ENCODE assay signal across 31 mouse cellular contexts in the genomic region with DNA sequence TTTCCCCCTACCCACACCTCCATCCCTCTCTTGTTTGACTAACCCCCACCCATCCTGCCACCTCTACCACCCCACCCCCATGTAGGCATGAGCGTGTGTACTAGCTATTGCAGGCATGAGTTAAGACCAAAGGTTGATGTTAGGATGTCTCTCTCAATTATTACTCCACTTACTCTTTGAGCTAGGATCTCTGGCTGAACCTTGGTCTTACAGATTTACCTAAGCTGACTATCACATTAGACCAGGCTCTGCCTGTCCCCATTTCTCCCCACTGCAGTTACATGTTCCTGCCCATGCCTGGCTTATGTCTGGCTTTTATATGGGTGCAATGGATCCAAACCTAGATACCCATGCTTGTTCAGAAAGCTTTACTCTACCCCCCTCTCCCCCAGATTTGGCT. TPM values are rescaled to one million over a fixed set of nuclear protein-coding genes. Genes with fewer than 3 reads are reported as not detected.
DNase-seq lines count a peak whose midpoint lies in the region; ATAC-seq and TF ChIP-seq lines count a peak whose summit lies in the region.
"Had no signal": no experiment of that assay in that cellular context is flagged by ENCODE, and none has a peak within 500 bp of the region (broad histone marks: within the 10 kb centered on the region; RNA-seq: fewer than 3 reads in every experiment).

No protein-coding gene starts in this region.

- no peak for TF ChIP-seq CTCF in liver, embryonic 14.5 days (IDR thresholded peaks at IDR 0.05; ENCODE audit: low read depth)
- no peak for TF ChIP-seq CTCF in midbrain, postnatal 0 days (IDR thresholded peaks at IDR 0.05)

- 0 out of 2 replicates have a peak, but pooled peaks have one; percentile 35 for ATAC-seq in liver, embryonic 14.5 days (ENCODE audit: insufficient read depth)
- ATAC-seq in liver, embryonic 12.5 days, result no peak
- ATAC-seq in midbrain, postnatal 0 days (ENCODE audit: low FRiP score), result no peak
- ATAC-seq: activated CD4-positive, CD25-positive, alpha-beta regulatory T cell, adult 4 months; forebrain, embryonic 13.5 days; forebrain, embryonic 16.5 days had no signal

- no peak overlapping the region for H3K4me2 ChIP-seq in liver, embryonic 14.5 days (ENCODE audit: low read depth)
- no peak overlapping the region for H3K4me2 ChIP-seq in liver, embryonic 12.5 days
- no peak overlapping the region for H3K4me2 ChIP-seq in midbrain, postnatal 0 days (ENCODE audit: low read depth, low read length, poor library complexity, severe bottlenecking)
- H3K4me2 ChIP-seq: forebrain, embryonic 13.5 days; heart, embryonic 12.5 days; heart, embryonic 15.5 days; hindbrain, embryonic 14.5 days had no signal

- peak; percentile 58 for DNase-seq in heart, adult 11 months
- no peak for DNase-seq in heart, adult 8-10 months (ENCODE audit: low spot score)
- DNase-seq in kidney, postnatal 36 days, result peak; percentile 27 to 36
- DNase-seq in kidney, postnatal 10 days, result no peak
- DNase-seq in liver, embryonic 14.5 days (ENCODE audit: low read depth in 3 of 3, low spot score in 3 of 3), result no peak
- DNase-seq in midbrain, postnatal 0 days (ENCODE audit: low spot score), result no peak
- DNase-seq in cerebellum, adult 8-10 months, result no peak
- DNase-seq: adrenal gland, adult 8-10 months; adrenal gland, postnatal 25 days; cerebellum, adult 11-12 months; cerebellum, adult 9-10 months; cerebellum, postnatal 14 days; gastrocnemius, postnatal 10 days; gastrocnemius, postnatal 36 days; heart, postnatal 10 days; heart, postnatal 36 days had no signal

- no peaks in the 10 kb centered on the region for H3K36me3 ChIP-seq in liver, embryonic 14.5 days (replicated peaks; ENCODE audit: control insufficient read depth, insufficient read depth, low read depth)
- H3K36me3 ChIP-seq in liver, embryonic 12.5 days, result no peaks in the 10 kb centered on the region
- no peaks in the 10 kb centered on the region for H3K36me3 ChIP-seq in midbrain, postnatal 0 days (ENCODE audit: insufficient read depth, low read length)
- H3K36me3 ChIP-seq: forebrain, embryonic 10.5 days; heart, embryonic 12.5 days; heart, embryonic 15.5 days; hindbrain, embryonic 10.5 days had no signal

- H3K27me3 ChIP-seq in liver, embryonic 14.5 days (ENCODE audit: control insufficient read depth, insufficient read depth, low read length), result no peaks in the 10 kb centered on the region
- H3K27me3 ChIP-seq in liver, embryonic 12.5 days (replicated peaks), result no peaks in the 10 kb centered on the region
- no peaks in the 10 kb centered on the region for H3K27me3 ChIP-seq in midbrain, postnatal 0 days (ENCODE audit: insufficient read depth, low read length)
- H3K27me3 ChIP-seq: forebrain, embryonic 13.5 days; heart, embryonic 12.5 days; heart, embryonic 15.5 days had no signal

- WGBS in liver, embryonic 14.5 days (ENCODE audit: insufficient replicate concordance), result 74% methylated on average over 1 of the region's 1 CpGs
- WGBS in liver, embryonic 12.5 days (ENCODE audit: insufficient replicate concordance), result 71% methylated on average over 1 of the region's 1 CpGs
- WGBS in midbrain, postnatal 0 days, result 95% methylated on average over 1 of the region's 1 CpGs

- no peak for TF ChIP-seq EP300 in liver, embryonic 14.5 days (IDR thresholded peaks at IDR 0.05; ENCODE audit: low read depth)

- H3K27ac ChIP-seq in liver, embryonic 14.5 days, result no peak overlapping the region
- H3K27ac ChIP-seq in liver, embryonic 12.5 days, result no peak overlapping the region
- H3K27ac ChIP-seq in midbrain, postnatal 0 days (ENCODE audit: low read depth, low read length), result no peak overlapping the region
- H3K27ac ChIP-seq: forebrain, embryonic 10.5 days; forebrain, embryonic 13.5 days; heart, embryonic 15.5 days; hindbrain, embryonic 10.5 days; hindbrain, embryonic 14.5 days had no signal

- H3K4me3 ChIP-seq in liver, embryonic 14.5 days (ENCODE audit: insufficient read depth in 1 of 2, low read depth in 2 of 2, low read length in 2 of 2), result no peak overlapping the region
- no peak overlapping the region for H3K4me3 ChIP-seq in liver, embryonic 12.5 days
- no peak overlapping the region for H3K4me3 ChIP-seq in midbrain, postnatal 0 days (ENCODE audit: low read depth, low read length)
- H3K4me3 ChIP-seq: forebrain, embryonic 10.5 days; forebrain, embryonic 13.5 days; heart, embryonic 12.5 days; heart, embryonic 15.5 days; hindbrain, embryonic 10.5 days had no signal

- H3K9me3 ChIP-seq in liver, embryonic 14.5 days (ENCODE audit: control insufficient read depth, low read length), result no peaks in the 10 kb centered on the region
- no peaks in the 10 kb centered on the region for H3K9me3 ChIP-seq in liver, embryonic 12.5 days (replicated peaks)
- H3K9me3 ChIP-seq in midbrain, postnatal 0 days (ENCODE audit: low read length), result no peaks in the 10 kb centered on the region
- H3K9me3 ChIP-seq: forebrain, embryonic 10.5 days; forebrain, embryonic 13.5 days; heart, embryonic 12.5 days; heart, embryonic 15.5 days had no signal

- no peaks in the 10 kb centered on the region; a peak in 1 of 4 replicates for H3K4me1 ChIP-seq in liver, embryonic 14.5 days (replicated peaks; ENCODE audit: control insufficient read depth in 2 of 2, insufficient read depth in 2 of 2, low read length in 1 of 2)
- no peaks in the 10 kb centered on the region for H3K4me1 ChIP-seq in liver, embryonic 12.5 days
- H3K4me1 ChIP-seq in midbrain, postnatal 0 days (ENCODE audit: insufficient read depth, low read length), result no peaks in the 10 kb centered on the region
- H3K4me1 ChIP-seq: forebrain, embryonic 10.5 days; forebrain, embryonic 13.5 days; heart, embryonic 12.5 days; heart, embryonic 15.5 days; hindbrain, embryonic 10.5 days had no signal

- no peak overlapping the region for H3K9ac ChIP-seq in liver, embryonic 14.5 days (replicated peaks)
- no peak overlapping the region for H3K9ac ChIP-seq in liver, embryonic 12.5 days
- no peak overlapping the region for H3K9ac ChIP-seq in midbrain, postnatal 0 days (replicated peaks; ENCODE audit: low read length, poor library complexity, severe bottlenecking)
- H3K9ac ChIP-seq: forebrain, embryonic 13.5 days; heart, embryonic 12.5 days; heart, embryonic 15.5 days; hindbrain, embryonic 14.5 days had no signal

RNA-seq across cellular contexts. Expression of a gene that starts 21.3 kb away (rescaled TPM):
- total RNA-seq in heart, adult 8-10 months (2022), result not detected
- not detected in 2 replicates for polyA plus RNA-seq in liver, embryonic 14.5 days (2012; rRNA removed)
- polyA plus RNA-seq in liver, embryonic 14.5 days (2014; fragmentation: Nextera tagmentation; extraction: Ambion mirVana), result not detected in 2 replicates
- not detected in 2 replicates for polyA plus RNA-seq in liver, embryonic 12.5 days (2016; fragmentation: Nextera tagmentation; extraction: Ambion mirVana)
- total RNA-seq in midbrain, postnatal 0 days (2014; rRNA removed), result not detected in 2 replicates
- polyA plus RNA-seq in midbrain, postnatal 0 days (2015; fragmentation: Nextera tagmentation; extraction: Ambion mirVana), result not detected in 2 replicates
- total RNA-seq: adrenal gland, adult 8-10 months; adrenal gland, postnatal 25 days; ES-E14; gastrocnemius, adult 18-20 months; gastrocnemius, postnatal 10 days; gastrocnemius, postnatal 36 days; granulocyte monocyte progenitor cell, adult 5-6 weeks; heart, postnatal 10 days; heart, postnatal 36 days had no signal
- polyA plus RNA-seq: activated CD4-positive, CD25-positive, alpha-beta regulatory T cell, adult 4 months; brain, embryonic 14.5 days; embryonic facial prominence, embryonic 11.5 days; embryonic facial prominence, embryonic 14.5 days; forebrain, embryonic 10.5 days; forebrain, embryonic 13.5 days; forebrain, embryonic 16.5 days; heart, embryonic 12.5 days; heart, embryonic 15.5 days; hindbrain, embryonic 10.5 days; hindbrain, embryonic 14.5 days had no signal

RNA-seq across cellular contexts. Expression of a gene that starts 26.4 kb away (rescaled TPM):
- under 1 TPM in 1 of 4 experiments, not detected in 3; 0.16 TPM for total RNA-seq in heart, adult 8-10 months (2022)
- polyA plus RNA-seq in liver, embryonic 14.5 days (2012; rRNA removed), result 0.18 and 0.22 TPM in 2 replicates
- 0.14 and 0.23 TPM in 2 replicates for polyA plus RNA-seq in liver, embryonic 14.5 days (2014; fragmentation: Nextera tagmentation; extraction: Ambion mirVana)
- not detected in 2 replicates for polyA plus RNA-seq in liver, embryonic 12.5 days (2016; fragmentation: Nextera tagmentation; extraction: Ambion mirVana)
- total RNA-seq in midbrain, postnatal 0 days (2014; rRNA removed), result not detected in 2 replicates
- not detected in 2 replicates for polyA plus RNA-seq in midbrain, postnatal 0 days (2015; fragmentation: Nextera tagmentation; extraction: Ambion mirVana)
- total RNA-seq: adrenal gland, postnatal 25 days; ES-E14; gastrocnemius, postnatal 10 days; granulocyte monocyte progenitor cell, adult 5-6 weeks; heart, postnatal 10 days; heart, postnatal 36 days had no signal
- polyA plus RNA-seq: activated CD4-positive, CD25-positive, alpha-beta regulatory T cell, adult 4 months; brain, embryonic 14.5 days; embryonic facial prominence, embryonic 11.5 days; embryonic facial prominence, embryonic 14.5 days; forebrain, embryonic 10.5 days; forebrain, embryonic 13.5 days; forebrain, embryonic 16.5 days; heart, embryonic 12.5 days; heart, embryonic 15.5 days; hindbrain, embryonic 10.5 days; hindbrain, embryonic 14.5 days had no signal

Comparison
In these comparisons a context has a peak if more than half of its experiments do, and no peak if none do; other contexts are left out.
1. DNase-seq: peak in heart, adult 11 months (single experiment) and kidney, postnatal 36 days (2 of 2); none in heart, adult 8-10 months (single experiment), kidney, postnatal 10 days (single experiment), liver, embryonic 14.5 days (0 of 3), midbrain, postnatal 0 days (single experiment) and cerebellum, adult 8-10 months (single experiment).